Mouse (Mus musculus) midbrain, embryonic 15.5 days (tissue): Measurements from ENCODE around the gene Plcb1. TPM values are rescaled to one million over a fixed set of nuclear protein-coding genes. Genes with fewer than 3 reads are reported as not detected.

Experiments used
- ATAC-seq: fragments of 200-750 bp; cut with Nextera tagmentation; replicated peaks from 2 replicates; pipeline ENCODE4 v1.8.0; 2017; ENCODE audit warnings: moderate TSS enrichment
- H3K27ac ChIP-seq: fragments of 300-500 bp; sonication (generic); 2 replicates; pipeline ENCODE4 v1.5.1; 2015; ENCODE audit warnings: mild to moderate bottlenecking, inconsistent platforms
- H3K27me3 ChIP-seq: fragments of 300-500 bp; sonication (generic); replicated peaks from 2 replicates; pipeline ENCODE4 v1.6.1; 2015; ENCODE audit warnings: inconsistent platforms
- H3K36me3 ChIP-seq: fragments of 300-500 bp; sonication (generic); replicated peaks from 2 replicates; pipeline ENCODE4 v1.6.1; 2015; ENCODE audit warnings: inconsistent platforms
- H3K4me1 ChIP-seq: fragments of 300-500 bp; sonication (generic); 2 replicates; pipeline ENCODE4 v1.6.1; 2015; ENCODE audit warnings: inconsistent platforms
- H3K4me2 ChIP-seq: fragments of 300-500 bp; sonication (generic); 2 replicates; pipeline ENCODE4 v1.6.1; 2015; ENCODE audit warnings: inconsistent platforms, mild to moderate bottlenecking, moderate library complexity
- H3K4me3 ChIP-seq: fragments of 300-500 bp; sonication (generic); 2 replicates; pipeline ENCODE4 v1.5.1; 2015; ENCODE audit warnings: mild to moderate bottlenecking, inconsistent platforms
- H3K9ac ChIP-seq: fragments of 300-500 bp; sonication (generic); 2 replicates; pipeline ENCODE4 v1.6.1; 2015; ENCODE audit warnings: mild to moderate bottlenecking, inconsistent platforms
- H3K9me3 ChIP-seq: fragments of 300-500 bp; sonication (generic); 2 replicates; pipeline ENCODE4 v1.6.1; 2016; ENCODE audit warnings: inconsistent platforms
- WGBS: fragments of 180-500 bp; shearing (Covaris S2); methylation state at CpG from one replicate; pipeline ENCODE4 v1.1.7; 2015; ENCODE audit warnings: mixed read lengths; 5-methylcytosine and 5-hydroxymethylcytosine counted together
- polyA plus RNA-seq: library from polyadenylated mRNA; unstranded; fragments of >200 nt; fragmentation: Nextera tagmentation; extraction: Ambion mirVana; gene quantifications from 2 replicates; pipeline ENCODE4 v1.2.1, GENCODE M21; 2015

The Plcb1 gene
- polyA plus RNA-seq, 1 experiment from 2014 or later = 38.0 TPM

DNA sequence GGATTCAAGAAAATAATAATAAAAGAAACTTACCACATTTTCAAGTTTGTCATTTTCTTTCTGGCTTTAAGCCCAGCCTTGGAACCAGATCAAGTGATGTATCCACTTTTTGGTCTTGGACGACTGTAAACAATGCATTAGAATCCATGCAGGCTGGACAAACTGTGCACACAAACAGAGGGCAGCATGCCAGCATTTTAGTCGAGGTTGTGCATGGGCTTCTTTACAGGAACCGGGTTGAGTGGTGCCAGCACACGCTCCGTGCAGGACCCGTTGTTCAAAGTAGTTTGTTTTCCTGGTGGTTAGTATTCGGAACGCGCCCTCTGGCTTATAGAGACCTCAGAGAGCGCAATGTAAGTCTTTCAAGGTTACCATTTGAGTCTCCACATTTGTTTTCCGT lies 30.5 kb downstream of the Plcb1 start:
- no peak overlapping the region for H3K4me2 ChIP-seq
- WGBS = 72% methylated on average over 11 of the region's 11 CpGs
- H3K9me3 ChIP-seq = no peaks in the 10 kb centered on the region
- no peak overlapping the region for H3K27ac ChIP-seq
- no peak overlapping the region for H3K4me3 ChIP-seq
- H3K36me3 ChIP-seq = no peaks in the 10 kb centered on the region
- no peak overlapping the region for H3K9ac ChIP-seq
- 0 out of 2 replicates have a peak, but pooled peaks have one; percentile 24 for ATAC-seq
- H3K4me1 ChIP-seq = no peaks in the 10 kb centered on the region
- H3K27me3 ChIP-seq = no peaks in the 10 kb centered on the region

DNA sequence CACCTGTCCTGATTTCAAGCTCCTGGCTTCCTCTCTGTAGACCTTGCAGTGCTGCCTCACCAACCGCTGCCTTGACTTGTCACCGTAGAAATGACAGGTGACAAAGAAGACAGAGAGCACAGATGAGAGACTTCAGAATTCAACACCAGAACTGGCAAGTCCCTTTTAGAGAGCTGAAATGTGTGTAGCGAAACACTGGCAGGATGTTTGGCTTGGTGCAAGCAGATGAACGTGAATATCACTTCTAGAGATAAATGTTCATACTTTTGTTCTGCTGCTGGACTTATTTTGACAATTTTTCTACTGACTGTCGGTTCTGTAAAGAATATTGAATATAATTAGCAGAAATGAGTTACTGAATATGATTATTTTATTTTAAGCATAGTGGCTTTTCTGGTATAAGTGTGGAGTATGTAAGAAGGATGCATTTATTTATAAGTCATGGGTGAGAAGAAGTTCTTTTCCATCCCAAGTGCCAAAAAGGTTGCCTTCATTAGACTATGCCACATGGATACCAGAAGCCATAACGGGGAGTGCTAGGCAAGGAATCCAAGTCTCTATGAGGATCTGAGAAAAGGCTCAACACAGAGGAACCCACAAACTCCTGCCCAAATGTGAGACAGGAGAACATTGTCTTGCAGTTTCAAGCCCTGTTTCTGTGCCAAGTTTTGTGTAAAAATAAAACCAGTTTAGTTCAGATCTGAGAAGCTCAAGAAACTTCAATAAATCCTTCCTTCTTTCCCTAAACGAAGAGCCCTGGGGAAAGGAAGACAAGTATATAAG lies 31.4 kb downstream of the Plcb1 start:
- H3K36me3 ChIP-seq = no peaks in the 10 kb centered on the region
- 90% methylated on average over 7 of the region's 7 CpGs for WGBS
- H3K9me3 ChIP-seq = no peaks in the 10 kb centered on the region
- no peak for ATAC-seq
- no peaks in the 10 kb centered on the region for H3K4me1 ChIP-seq
- no peak overlapping the region for H3K9ac ChIP-seq
- H3K27me3 ChIP-seq = no peaks in the 10 kb centered on the region
- H3K4me2 ChIP-seq = no peak overlapping the region
- H3K27ac ChIP-seq = no peak overlapping the region
- no peak overlapping the region for H3K4me3 ChIP-seq

DNA sequence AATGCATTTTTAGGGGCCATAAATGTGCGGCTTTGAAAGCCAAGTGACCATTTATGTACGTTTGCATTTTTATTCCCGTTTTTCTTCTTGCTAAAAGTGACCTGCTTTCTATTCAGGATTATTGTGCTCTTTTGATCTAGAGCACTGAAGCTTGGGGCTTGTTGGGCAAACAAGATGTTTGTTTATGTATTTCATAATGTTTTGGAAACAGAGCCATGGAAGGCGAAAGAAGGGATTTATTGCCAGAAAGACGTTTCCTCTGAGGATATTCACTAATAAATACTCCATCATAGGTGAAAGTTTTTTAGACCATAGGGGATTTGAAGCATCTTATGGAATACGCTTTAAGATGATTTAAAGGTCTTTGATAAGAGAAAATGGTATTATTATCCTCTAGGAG lies 35.3 kb downstream of the Plcb1 start:
- Histone ChIP-seq H3K4me2 (no peak overlapping the region), H3K4me1 (peaks cover 8% of the 10 kb centered on the region), H3K27ac (no peak overlapping the region), H3K27me3 (no peaks in the 10 kb centered on the region), H3K4me3 (no peak overlapping the region), H3K36me3 (no peaks in the 10 kb centered on the region), H3K9me3 (no peaks in the 10 kb centered on the region), H3K9ac (no peak overlapping the region)
- no peak for ATAC-seq
- WGBS = 78% methylated on average over 6 of the region's 6 CpGs

DNA sequence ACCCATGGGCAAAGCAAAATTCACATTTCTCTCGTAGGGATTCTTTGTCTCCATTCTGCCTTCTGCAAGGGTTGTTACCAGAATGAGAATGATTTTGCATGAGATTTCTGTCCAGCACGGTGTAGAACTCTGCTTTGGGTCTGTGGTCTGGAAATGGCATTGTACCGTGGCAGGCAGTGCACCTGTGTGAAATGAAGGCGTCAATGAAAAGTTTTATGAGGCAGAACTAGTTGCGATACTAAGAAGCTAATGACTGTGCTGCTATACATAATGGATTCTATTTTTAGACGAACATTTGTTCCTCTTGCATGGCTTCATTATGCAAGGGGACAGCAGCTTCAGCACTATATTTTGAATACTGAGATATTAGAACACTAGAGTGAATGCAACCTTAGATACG lies 39.8 kb downstream of the Plcb1 start:
- H3K27me3 ChIP-seq = no peaks in the 10 kb centered on the region
- no peaks in the 10 kb centered on the region for H3K36me3 ChIP-seq
- no peak overlapping the region for H3K9ac ChIP-seq
- H3K4me3 ChIP-seq = no peak overlapping the region
- H3K4me1 ChIP-seq = peaks cover 10% of the 10 kb centered on the region
- H3K9me3 ChIP-seq = no peaks in the 10 kb centered on the region
- 46% methylated on average over 7 of the region's 7 CpGs for WGBS
- H3K27ac ChIP-seq = no peak overlapping the region
- ATAC-seq = no peak
- no peak overlapping the region for H3K4me2 ChIP-seq

DNA sequence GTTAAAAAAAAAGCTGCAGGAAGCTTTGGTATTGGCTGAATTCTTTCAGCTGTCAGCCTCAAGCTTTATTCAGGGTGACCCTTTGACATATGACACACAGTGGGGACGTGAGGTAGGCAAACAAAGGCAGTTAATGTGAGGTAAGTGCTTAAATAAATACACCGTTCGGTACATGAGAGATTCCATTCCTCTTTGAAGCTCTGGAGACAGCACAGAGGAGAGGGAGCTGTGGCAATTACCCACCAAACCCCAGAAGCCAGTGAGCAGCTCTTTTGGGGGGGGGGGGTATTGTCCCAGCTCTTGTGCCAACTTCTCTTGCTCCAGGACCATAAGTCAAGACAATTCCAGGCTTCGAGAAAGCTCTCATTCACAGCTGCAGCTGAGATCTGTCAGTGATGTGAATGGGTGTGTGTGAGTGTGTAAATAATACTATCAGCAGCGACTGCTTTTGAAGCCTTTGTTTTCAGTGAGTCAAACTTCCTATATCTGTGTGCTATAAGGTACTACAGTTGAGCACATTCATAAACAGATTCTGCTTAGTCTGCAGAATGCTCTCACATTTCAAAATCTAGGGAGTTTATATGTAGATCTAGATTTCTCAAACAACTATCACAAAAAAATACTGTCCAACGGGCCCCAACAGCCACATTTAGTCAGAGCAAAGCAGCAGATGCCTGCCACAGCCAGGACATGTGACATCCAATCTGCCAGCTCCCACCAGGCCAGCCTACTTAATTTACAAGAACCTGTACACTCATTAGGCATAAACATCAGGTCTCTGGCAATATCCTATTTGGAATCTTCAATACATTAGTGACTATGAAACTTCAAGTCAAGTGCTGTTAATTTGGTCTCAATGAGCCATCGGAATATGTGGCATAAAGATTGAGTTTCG lies 40.5 kb downstream of the Plcb1 start:
- H3K9me3 ChIP-seq = no peaks in the 10 kb centered on the region
- no peaks in the 10 kb centered on the region for H3K27me3 ChIP-seq
- no peak overlapping the region for H3K4me2 ChIP-seq
- no peak overlapping the region for H3K9ac ChIP-seq
- ATAC-seq = 0 out of 2 replicates have a peak, but pooled peaks have one; percentile 48
- no peak overlapping the region for H3K4me3 ChIP-seq
- H3K36me3 ChIP-seq = no peaks in the 10 kb centered on the region
- 0 out of 2 replicates have a peak overlapping the region, but pooled peaks have one; percentile 28 for H3K27ac ChIP-seq
- 36% methylated on average over 8 of the region's 8 CpGs for WGBS
- H3K4me1 ChIP-seq = peaks cover 10% of the 10 kb centered on the region

DNA sequence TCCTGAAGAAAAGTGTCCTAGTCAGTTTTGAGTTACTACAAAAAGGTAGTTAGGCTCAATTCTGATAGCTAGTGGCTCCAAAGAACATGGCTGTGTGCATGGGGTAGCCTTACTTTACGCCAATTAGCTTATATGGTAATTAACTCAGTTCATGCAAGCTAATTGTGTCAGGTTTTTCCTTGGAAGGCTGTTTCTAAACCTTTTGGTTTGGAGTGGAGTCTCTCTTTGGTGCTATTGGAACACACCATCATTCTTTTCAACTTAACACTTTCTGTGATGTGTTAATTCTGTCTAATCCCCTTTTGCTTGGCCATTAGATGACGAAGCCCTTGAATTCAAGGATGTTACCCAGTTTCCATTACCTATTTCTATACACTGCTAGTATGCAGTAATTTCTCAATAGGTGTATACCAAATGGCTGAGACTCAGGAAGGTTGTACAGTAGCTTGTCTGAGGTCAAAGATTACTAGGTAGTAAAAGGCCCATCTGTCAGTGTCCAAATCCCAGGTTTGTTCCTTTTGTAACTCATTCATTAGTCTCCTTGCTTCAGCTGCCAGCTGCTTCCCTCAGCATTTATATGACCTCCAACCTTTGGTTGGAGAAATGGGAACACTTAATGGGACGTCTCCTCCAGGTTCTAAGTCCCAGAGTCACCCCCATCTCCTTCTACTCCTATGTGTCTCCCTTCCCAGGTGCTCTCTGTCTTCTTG lies 42.1 kb downstream of the Plcb1 start:
- Histone ChIP-seq H3K9ac (no peak overlapping the region), H3K4me2 (no peak overlapping the region), H3K27ac (no peak overlapping the region), H3K4me1 (peaks cover 10% of the 10 kb centered on the region), H3K4me3 (no peak overlapping the region), H3K36me3 (no peaks in the 10 kb centered on the region), H3K27me3 (no peaks in the 10 kb centered on the region), H3K9me3 (no peaks in the 10 kb centered on the region)
- ATAC-seq = no peak
- WGBS = 73% methylated on average over 3 of the region's 3 CpGs

DNA sequence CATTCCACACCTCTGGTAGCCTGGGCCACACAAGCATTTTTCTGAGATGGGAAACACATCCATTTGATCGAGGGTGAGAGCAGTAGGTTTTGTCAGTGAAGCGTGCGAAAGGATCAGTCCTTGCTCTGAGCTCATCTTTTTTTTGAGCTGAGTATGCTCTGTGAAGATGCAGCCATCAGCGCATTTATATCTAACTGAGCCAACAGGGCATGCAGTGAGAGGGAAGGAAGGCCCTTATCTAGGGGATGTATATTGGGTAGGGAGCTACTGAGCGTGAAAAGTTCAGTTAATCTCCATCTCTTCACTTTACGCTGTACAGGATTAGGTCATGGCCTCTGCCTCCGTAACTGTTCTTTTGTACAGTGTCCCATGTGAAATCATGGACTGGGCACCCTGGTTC lies 46.0 kb downstream of the Plcb1 start:
- Histone ChIP-seq H3K4me2 (no peak overlapping the region), H3K36me3 (no peaks in the 10 kb centered on the region), H3K27me3 (no peaks in the 10 kb centered on the region), H3K4me1 (no peaks in the 10 kb centered on the region), H3K9ac (no peak overlapping the region), H3K4me3 (no peak overlapping the region), H3K27ac (no peak overlapping the region), H3K9me3 (no peaks in the 10 kb centered on the region)
- 0 out of 2 replicates have a peak, but pooled peaks have one; percentile 24 for ATAC-seq
- WGBS = 86% methylated on average over 7 of the region's 7 CpGs

DNA sequence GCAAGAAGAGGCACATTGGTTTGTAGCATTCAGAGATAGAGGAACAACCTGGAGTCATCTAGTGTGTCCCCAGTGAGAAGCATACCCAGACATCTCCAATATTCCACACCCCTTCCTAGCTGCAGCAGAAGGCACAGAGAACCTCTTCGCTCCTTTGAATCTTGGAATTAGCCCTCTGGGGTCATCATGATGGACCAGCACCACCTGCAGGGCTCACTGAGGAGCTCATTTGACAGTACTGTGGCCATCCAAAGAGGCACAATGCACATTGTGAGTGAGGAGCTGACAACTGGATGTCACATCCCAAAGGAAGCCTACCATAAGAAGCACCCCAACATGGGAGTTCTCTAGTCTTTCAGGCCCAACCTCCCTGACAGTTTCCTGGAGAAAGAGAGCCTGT lies 50.2 kb downstream of the Plcb1 start:
- ATAC-seq = no peak
- Histone ChIP-seq H3K4me3 (no peak overlapping the region), H3K27me3 (no peaks in the 10 kb centered on the region), H3K9me3 (no peaks in the 10 kb centered on the region), H3K27ac (no peak overlapping the region), H3K4me2 (no peak overlapping the region), H3K4me1 (no peaks in the 10 kb centered on the region), H3K9ac (no peak overlapping the region), H3K36me3 (no peaks in the 10 kb centered on the region)
- WGBS = 94% methylated on average over 1 of the region's 1 CpGs

DNA sequence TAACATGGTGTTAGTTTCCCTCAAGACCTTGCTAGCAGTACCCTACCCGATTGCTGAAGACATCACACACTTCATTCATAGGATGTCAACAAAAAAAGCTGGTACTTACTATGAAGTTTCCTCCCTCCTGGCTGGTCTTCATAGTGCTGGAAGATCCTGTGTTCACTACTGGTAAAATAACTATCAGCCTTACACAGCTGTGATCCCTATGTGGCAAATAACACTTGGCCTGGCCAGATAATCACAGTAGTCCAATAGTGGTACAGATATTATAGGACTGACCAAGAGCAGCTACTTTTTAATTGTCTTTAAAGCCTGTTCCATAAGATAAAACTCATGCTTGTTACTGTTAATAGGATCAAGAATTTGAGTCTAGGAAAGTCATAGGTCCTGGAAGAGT lies 52.3 kb downstream of the Plcb1 start:
- H3K4me2 ChIP-seq = no peak overlapping the region

DNA sequence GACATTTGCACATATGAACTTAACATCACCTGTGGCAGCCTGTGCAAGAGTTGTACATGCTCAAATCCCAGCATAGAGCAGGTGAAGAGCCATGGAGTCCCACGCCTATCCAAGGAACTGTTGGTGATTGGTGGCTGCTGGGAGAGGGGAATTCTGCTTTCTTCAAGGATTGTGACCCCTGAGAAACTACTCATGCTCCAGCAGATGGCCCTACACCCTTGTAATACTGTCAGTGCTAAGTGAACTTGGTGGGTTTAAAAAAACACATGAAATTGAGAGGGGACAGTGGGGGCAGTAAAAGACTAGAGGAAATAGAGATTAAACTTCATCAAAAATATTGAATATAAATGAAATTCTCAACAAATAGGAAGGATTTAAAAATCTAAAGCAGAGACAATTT lies 53.0 kb downstream of the Plcb1 start:
- ATAC-seq = no peak
- Histone ChIP-seq H3K9me3 (no peaks in the 10 kb centered on the region), H3K36me3 (no peaks in the 10 kb centered on the region), H3K9ac (no peak overlapping the region), H3K27ac (no peak overlapping the region), H3K4me3 (no peak overlapping the region), H3K4me1 (no peaks in the 10 kb centered on the region), H3K4me2 (no peak overlapping the region), H3K27me3 (no peaks in the 10 kb centered on the region)
- WGBS = 83% methylated on average over 1 of the region's 1 CpGs

More for the DNA sequence above, 52.3 kb downstream of the Plcb1 start:
- no peaks in the 10 kb centered on the region for H3K9me3 ChIP-seq
- no peaks in the 10 kb centered on the region for H3K27me3 ChIP-seq
- no peaks in the 10 kb centered on the region for H3K4me1 ChIP-seq
- no peak for ATAC-seq
- WGBS = 88% methylated on average over 1 of the region's 1 CpGs
- no peaks in the 10 kb centered on the region for H3K36me3 ChIP-seq
- H3K9ac ChIP-seq = no peak overlapping the region
- no peak overlapping the region for H3K27ac ChIP-seq
- H3K4me3 ChIP-seq = no peak overlapping the region

DNA sequence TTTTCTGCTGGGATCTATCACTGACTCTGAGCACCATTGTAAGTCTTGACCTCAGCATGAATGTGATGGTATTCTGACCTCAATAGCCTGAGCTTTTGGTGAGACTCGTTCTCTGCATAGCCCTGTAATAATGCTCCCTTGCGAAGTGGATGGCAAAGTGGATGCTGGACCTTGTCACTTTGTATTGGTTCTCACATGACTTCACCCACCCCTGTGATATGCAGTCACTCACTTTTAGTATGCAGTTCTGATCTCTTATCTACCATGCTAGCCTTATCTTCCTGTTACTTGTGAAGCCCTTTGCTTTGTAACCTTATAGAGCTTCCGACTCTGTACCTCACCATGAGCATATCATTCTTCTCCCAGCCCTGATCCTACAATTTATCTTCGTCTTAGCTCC lies 57.0 kb downstream of the Plcb1 start:
- H3K27ac ChIP-seq = no peak overlapping the region
- no peak overlapping the region for H3K4me2 ChIP-seq

More for the DNA sequence above, 57.0 kb downstream of the Plcb1 start:
- peaks cover 3% of the 10 kb centered on the region; the same call in 1 of the 2 replicates for H3K4me1 ChIP-seq
- H3K4me3 ChIP-seq = no peak overlapping the region
- no peaks in the 10 kb centered on the region for H3K9me3 ChIP-seq
- no peak for ATAC-seq
- no peaks in the 10 kb centered on the region for H3K27me3 ChIP-seq
- 92% methylated on average over 4 of the region's 4 CpGs for WGBS
- H3K9ac ChIP-seq = no peak overlapping the region
- H3K36me3 ChIP-seq = no peaks in the 10 kb centered on the region
